Mouse (Mus musculus): ENCODE measurements around the gene Cdk5r2.

The Cdk5r2 gene

DNA sequence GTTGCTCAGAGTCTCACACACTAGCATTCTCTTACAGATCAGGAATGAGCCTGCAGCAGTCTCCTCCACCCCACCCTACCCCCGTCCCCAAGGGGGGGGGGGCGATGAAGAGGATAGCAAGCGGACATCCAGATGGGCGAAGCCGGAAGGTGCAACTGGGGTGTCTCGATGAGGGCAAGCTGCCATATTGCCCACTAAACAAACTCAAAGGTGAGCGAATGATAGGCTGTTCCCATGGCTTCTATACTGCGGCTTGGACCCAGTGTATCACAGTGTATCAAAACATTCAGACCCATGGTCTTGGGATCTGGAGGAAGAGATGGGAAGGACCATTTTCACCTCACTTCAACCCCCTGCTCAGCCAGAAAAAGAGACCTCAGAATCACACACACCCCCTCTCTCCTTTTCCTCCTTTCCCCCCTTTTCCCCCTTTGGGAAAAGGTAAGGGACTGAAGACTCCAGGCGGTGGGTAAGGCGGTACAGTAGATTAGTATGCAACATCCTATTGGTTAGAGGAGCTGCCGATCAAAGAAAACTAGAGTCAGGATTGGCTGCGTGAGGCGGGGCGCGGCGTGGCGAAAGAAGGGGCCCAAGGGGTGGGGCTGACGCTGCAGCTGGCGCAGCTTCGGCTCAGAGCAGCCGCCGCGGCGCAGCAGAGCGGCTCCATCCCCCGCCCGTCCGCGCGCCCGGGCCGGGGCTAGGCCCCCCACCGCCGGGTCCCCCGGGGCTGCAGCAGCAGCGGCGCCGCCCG, at the start of gene Cdk5r2:
TSS of gene Cdk5r2 (plus strand) at position 629 of the 751 bp plus-strand sequence.
- peak; percentile 58; the same call in 1 of the 2 replicates for TF ChIP-seq GATA4 (IDR thresholded peaks at IDR 0.05; ENCODE audit: insufficient replicate concordance, low read length)

DNA sequence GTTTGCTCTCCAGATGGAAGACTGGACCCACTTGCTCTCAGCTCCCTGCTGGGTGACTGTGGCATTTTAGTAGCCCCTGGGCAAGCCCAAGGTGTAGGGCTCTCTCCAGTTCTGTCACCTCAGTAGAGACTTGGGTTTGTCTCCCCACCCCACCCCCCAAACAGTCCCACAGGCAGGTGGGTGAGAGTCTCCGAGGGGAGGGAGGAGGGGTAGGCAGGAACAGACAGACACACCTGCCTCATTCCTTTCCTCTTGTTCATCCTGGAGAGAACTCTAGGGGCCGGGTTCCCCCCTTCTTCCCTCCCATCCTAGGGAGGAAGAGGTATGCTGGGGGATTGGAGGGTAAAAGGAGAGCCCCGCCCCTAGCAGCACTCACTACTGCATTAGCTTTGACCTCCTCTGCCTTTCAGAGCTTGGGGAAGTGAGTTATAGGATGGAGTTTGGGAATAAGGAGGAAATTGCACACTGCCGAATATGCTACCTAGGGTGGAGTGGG, 49.3 kb upstream of the Cdk5r2 start:
- TF ChIP-seq GATA4 (IDR thresholded peaks at IDR 0.05; ENCODE audit: insufficient replicate concordance, low read length): no peak

DNA sequence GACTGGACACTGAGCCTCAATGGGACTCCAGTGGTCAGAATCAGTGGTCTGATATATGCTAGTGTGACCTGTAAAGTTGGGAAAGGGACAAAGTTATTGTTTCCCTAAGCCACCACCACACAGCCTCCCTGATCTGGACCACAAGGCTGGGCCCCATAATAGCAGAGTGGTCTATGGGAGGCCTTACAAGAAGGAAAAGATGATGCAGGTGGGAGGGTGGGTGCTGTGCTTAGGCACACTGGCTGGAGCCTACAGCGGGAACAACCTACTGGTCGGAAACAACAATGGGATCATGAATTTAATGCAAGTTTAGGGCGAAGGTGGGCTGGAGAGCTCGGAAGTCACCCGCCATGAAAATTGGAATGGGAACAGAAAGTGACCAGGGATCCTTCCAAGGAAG, 48.9 kb upstream of the Cdk5r2 start:
- no peak for TF ChIP-seq GATA4 (IDR thresholded peaks at IDR 0.05; ENCODE audit: insufficient replicate concordance, low read length)

DNA sequence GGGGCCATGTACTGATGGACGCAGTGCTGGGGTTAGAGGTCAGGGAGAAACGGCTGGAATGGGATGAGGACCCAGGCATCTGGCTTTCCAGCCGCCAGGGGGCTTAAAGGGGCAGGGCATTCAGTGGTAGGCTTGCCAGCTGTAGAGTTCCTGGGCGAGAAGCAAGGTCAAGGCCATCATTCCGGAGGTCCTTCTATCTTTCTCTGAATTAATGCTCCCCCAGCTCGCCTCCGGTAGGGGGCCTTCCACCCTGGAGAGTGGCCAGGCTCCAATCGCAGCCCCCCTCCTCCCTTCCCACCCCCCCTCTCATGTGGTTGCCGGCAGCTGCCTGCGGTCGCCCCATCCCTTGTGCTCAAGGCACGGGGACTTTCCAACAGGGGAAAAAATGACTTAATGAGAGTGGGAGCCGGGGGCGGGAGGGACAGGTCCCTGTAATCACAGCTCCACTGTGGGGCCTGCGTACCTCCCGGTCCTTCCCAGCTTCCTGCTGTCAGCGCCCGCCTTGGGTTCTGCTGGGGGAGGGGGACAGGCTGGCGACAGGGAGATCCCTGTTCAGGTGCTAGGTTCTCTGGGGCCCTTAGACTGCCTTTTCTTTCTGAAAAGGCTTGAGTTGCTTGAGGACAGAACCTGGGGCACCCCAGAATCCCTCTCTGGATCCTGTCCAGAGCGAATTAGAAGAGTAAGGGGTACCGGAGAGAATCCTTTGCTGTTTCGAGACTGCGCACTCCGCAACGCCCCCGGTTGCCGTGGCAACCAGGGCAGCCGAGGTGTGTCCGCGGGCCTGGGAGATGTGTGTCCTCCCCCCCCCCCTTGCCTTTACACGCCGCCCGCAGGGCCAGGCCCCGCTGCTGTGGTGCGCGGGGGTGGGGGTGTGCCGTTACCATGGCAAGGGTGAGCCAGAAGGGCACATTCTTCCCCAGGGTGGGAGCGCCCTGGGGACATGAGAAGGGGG, 48.1 kb upstream of the Cdk5r2 start:
- no peak for TF ChIP-seq GATA4 (IDR thresholded peaks at IDR 0.05; ENCODE audit: insufficient replicate concordance, low read length)

DNA sequence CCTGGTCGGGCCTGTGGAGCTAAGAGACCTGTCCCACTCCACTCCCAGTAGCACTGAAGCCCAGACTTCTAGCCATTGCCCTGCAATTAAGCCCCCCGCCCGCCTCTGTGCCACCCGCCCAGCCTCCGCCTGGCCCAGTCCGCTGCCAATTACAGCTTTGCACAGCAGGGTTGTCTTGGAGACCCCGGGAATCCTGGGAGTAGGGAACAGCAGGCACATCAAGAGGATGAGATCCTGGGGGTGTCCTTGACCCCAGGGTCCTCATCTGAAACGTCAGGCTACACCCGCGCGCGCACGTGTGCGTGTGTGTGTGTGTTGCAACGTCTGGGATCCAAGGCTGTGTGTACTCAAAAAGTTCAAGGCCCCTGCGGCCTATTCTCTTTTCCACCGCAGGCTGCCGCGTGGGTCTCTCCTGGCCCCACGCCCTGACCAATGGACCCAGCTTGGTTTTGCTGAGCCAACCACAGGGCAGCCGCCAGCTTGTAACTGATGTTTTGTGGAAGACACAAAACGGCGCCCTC, 47.1 kb upstream of the Cdk5r2 start:
- TF ChIP-seq GATA4 (IDR thresholded peaks at IDR 0.05; ENCODE audit: insufficient replicate concordance, low read length): no peak

DNA sequence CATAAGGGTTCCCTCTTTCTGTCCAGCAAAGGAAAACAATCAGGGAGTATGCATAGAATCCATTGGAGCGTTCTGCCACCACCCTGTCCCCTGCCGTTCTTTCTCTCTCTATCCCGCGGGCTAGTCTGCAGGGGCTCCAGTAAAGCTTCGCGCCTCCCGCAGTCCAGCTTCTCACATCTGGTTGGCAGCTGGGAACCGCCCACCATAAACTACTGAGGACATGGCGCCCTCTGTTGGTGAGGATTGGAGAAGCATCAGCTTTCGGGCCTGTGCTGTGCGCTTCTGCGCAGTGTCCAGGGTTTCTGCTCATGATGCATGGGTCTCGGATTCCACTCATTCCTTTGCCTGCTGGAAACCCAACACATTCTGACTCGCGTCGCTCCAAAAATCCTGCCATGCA, 46.7 kb upstream of the Cdk5r2 start:
- TF ChIP-seq GATA4 (IDR thresholded peaks at IDR 0.05; ENCODE audit: insufficient replicate concordance, low read length): no peak

DNA sequence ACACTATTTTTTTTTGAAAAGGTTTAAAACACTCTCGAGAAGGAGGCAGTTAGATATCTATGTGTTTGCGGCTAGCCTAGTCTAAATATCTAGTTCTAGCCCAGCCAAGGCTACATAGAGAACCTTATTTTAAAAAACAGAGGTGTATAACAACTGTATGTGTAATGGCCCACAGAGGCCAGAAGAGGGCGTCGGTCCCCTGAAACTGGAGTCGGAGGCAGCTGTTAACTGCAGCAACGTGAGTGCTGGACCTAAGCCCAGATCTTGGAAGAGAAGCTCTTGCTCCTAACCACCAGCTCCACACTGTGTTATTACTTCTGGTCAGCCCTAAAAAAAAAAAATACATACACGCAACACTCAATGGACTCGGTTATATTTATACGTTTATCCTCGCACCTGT, 45.7 kb upstream of the Cdk5r2 start:
- no peak for TF ChIP-seq GATA4 (IDR thresholded peaks at IDR 0.05; ENCODE audit: insufficient replicate concordance, low read length)

DNA sequence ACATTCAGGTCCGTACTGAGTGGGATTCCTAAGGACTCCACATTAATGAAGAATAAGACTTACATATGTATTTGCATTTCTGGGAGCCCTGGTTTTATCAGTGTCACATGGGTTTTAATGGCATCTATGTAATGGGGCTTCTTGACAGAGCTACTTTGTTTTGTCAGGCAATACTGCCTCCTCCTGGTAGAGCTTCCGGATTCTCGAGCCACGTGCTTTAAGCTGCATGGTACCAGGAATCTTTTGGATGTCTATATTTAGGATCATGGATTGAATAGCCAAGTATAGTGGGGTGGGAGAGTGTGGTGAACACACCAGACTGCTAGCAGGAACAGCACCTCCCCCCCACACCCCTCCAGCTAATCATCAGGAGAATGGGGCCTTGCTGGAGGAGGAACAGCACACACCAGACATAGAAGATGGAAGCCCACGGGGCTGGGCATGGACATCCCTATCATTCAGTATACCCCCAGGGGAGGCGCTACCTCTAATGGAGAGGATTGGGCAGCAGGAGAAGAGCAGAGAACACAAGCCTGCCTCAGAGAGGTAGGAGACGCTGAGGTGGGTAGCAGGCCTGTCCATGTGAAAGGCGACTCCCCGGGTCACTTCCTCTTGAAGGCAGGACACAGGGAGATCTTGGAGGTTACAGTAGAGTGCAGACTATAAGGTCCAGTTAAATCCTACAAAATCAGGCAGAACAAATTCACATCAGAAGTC, 39.6 kb upstream of the Cdk5r2 start:
- no peak for TF ChIP-seq GATA4 (IDR thresholded peaks at IDR 0.05; ENCODE audit: insufficient replicate concordance, low read length)

DNA sequence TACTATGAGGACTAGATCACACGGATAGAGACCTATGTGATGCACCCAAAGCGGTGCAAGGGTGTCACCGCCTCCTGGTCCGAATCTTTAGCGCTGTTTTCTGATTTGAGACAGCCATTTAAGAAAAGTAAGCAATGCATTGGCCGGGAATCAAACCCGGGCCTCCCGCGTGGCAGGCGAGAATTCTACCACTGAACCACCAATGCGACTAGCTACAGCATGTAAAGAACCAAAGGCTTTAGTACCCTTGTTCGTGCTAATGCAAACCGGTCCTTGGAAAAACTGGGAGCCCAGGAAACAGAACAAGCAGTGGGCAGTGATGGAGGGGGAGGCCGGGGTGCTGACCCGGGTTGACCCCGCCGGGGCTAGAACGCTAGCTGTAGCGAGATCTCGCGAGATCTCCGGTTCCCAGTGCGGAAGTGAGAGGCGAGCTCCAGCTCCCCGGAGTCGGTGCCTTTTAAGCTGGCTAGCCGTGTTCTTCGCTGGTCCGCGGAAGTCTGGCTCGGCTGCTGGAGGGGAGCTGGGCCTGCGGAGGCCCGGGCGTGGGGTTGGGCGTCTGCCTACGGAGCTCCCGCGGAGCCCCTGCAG, 38.0 kb upstream of the Cdk5r2 start:
- no peak; the same call in 1 of the 2 replicates for TF ChIP-seq GATA4 (IDR thresholded peaks at IDR 0.05; ENCODE audit: insufficient replicate concordance, low read length)

DNA sequence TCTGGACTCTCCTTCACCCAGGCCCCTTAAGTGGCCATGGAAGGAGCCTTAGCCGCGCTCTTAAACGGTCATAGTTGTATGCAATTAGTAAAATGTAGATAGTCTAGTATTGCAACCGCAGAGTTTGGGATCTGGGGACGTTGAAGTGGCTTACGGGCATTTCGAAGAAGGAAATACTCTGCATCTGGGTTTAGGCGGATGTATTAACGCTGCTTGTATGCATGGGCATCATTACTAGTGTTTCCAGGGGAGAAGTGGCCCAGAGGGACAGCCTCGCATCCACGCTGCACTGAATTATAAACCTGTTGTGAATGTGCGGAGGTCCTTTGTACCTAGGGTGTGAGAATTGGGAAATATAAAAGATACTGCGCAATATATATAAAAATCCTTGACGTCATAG, 37.5 kb upstream of the Cdk5r2 start:
- no peak for TF ChIP-seq GATA4 (IDR thresholded peaks at IDR 0.05; ENCODE audit: insufficient replicate concordance, low read length)

DNA sequence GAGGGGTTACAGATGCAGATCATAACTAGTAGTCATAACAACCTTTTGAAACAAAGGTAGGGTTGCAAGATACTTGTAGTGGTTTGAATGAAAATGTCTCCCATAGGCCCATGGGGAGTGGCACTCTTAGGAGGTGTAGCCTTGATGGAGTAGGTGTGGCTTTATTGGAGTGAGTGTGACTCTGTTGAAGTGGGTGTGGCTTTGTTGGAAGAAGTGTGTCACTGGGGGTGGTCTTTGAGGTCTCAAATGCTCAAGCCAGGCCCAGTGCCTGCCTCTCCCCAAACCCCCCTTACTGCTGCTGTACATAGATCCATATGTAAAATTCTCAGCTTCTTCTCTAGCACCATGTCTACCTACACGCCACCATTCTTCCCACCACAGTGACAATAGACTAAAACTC, 36.2 kb upstream of the Cdk5r2 start:
- no peak for TF ChIP-seq GATA4 (IDR thresholded peaks at IDR 0.05; ENCODE audit: insufficient replicate concordance, low read length)

DNA sequence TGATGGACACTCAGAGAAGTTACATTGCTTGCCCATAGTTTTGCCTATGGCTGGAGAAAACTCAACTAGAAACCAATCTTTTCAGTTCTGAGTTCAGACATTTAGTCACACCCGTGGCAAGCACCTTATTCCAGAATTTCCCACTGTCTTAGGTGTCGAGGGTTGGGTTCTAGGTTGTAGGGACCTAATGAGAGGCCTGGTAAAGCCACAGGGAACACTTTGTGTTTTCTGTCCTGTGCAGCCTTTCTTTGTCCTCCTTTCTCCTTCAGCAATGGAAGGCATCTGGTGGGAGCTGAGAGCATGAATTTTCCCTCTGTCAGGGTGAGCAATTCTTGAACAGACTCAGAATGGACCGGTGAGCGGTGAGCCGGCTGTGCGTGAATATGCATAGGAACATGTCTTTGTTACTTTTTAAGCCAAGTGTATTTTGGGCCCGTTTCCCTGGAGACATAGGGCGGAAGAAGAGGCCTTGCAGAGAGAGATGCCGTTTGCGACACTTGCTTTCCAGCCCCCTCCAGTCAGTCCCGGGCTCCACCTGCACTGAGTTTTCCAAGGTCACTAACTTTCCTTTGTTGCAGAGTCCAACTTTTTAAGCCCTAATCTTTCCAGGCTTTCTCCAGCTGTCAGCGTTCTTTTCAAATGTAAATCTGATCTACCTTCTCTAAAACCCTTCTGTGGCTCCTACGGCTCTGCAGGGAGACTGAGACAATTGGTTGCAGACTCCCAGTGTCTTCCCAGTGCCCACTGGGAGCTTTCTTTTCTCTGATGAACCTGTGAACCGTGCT, 30.0 kb upstream of the Cdk5r2 start:
- no peak for TF ChIP-seq GATA4 (IDR thresholded peaks at IDR 0.05; ENCODE audit: insufficient replicate concordance, low read length)

DNA sequence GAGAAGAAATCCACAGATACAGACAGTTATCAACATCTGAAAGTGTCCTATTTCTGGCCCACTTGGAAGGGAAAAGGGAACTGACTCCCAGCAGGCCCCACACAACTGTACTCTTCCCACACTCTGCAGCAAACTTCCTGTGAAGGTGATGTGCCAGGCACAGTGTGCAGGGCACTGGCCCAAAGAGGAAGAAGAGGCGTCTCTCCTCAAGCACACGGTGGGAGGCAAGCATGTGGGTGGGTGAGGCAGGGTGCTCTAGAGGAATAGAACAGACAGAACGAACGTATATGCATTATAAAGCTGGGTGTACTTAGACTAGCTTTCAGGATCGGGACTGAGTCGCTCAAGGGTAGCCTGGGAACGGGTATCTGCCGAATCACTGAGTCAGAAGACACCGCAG, 24.7 kb upstream of the Cdk5r2 start:
- TF ChIP-seq GATA4 (IDR thresholded peaks at IDR 0.05; ENCODE audit: insufficient replicate concordance, low read length): no peak

DNA sequence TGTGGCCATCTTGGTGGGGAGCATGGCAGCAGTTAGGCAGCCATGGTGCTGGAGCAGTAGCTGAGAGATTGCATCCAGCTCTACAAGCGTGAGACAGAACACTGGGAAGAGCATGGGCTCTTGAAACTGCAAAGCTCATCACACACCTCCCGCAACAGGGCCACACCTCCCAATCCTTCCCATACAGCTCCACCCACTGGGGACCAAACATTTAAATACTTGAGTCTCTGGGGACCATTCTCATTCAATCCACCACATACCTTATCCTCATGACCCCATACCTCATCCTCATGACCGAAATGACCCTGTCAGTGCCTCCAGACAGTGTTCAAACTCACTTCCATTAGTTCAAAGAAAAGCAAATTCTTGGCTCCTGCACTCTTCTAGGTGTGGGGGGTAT, 21.5 kb upstream of the Cdk5r2 start:
- no peak for TF ChIP-seq GATA4 (IDR thresholded peaks at IDR 0.05; ENCODE audit: insufficient replicate concordance, low read length)
